Mouse (Mus musculus) neural tube, embryonic 14.5 days (tissue): ENCODE results near the gene Tbck. TPM values are rescaled to one million over a fixed set of nuclear protein-coding genes. Genes with fewer than 3 reads are reported as not detected.

Source experiments
- ATAC-seq: fragments of 200-750 bp; cut with Nextera tagmentation; 2 replicates; pipeline ENCODE4 v1.8.0; 2017; ENCODE audit warnings: low read depth, mild to moderate bottlenecking, moderate TSS enrichment, moderate library complexity
- H3K27ac ChIP-seq: fragments of 300-500 bp; sonication (generic); 2 replicates; pipeline ENCODE4 v1.5.1; 2014; ENCODE audit warnings: low read depth, mild to moderate bottlenecking, control low read depth, low read length, moderate library complexity, mixed read lengths
- H3K27me3 ChIP-seq: fragments of 300-500 bp; sonication (generic); 2 replicates; pipeline ENCODE4 v1.6.1; 2014; ENCODE audit warnings: low read length; ENCODE audit not compliant: control insufficient read depth, insufficient read depth
- H3K36me3 ChIP-seq: fragments of 300-500 bp; sonication (generic); 2 replicates; pipeline ENCODE4 v1.6.1; 2014; ENCODE audit warnings: low read length, mixed read lengths; ENCODE audit not compliant: control insufficient read depth, insufficient read depth
- H3K4me1 ChIP-seq: fragments of 300-500 bp; sonication (generic); 2 replicates; pipeline ENCODE4 v1.6.1; 2014; ENCODE audit warnings: low read length; ENCODE audit not compliant: control insufficient read depth, insufficient read depth
- H3K4me2 ChIP-seq: fragments of 300-500 bp; sonication (generic); 2 replicates; pipeline ENCODE4 v1.6.1; 2014; ENCODE audit warnings: mild to moderate bottlenecking, low read depth, low read length, control low read depth
- H3K4me3 ChIP-seq: fragments of 300-500 bp; sonication (generic); 2 replicates; pipeline ENCODE4 v1.5.1; 2014; ENCODE audit warnings: low read depth, low read length, control low read depth, mixed read lengths
- H3K9ac ChIP-seq: fragments of 300-500 bp; sonication (generic); replicated peaks from 2 replicates; pipeline ENCODE4 v1.6.1; 2014; ENCODE audit warnings: low read depth, mild to moderate bottlenecking, control low read depth, low read length, mixed read lengths
- H3K9me3 ChIP-seq: fragments of 300-500 bp; sonication (generic); 2 replicates; pipeline ENCODE4 v1.6.1; 2016; ENCODE audit warnings: low read length; ENCODE audit not compliant: control insufficient read depth
- WGBS: fragments of 180-500 bp; shearing (Covaris S2); extraction: QIAGEN DNeasy Blood & Tissue Kit; methylation state at CpG from one replicate; pipeline ENCODE4 v1.1.7; 2014; 5-methylcytosine and 5-hydroxymethylcytosine counted together
- polyA plus RNA-seq: library from polyadenylated mRNA; unstranded; fragments of >200 nt; fragmentation: Nextera tagmentation; extraction: Ambion mirVana; gene quantifications from 2 replicates; pipeline ENCODE4 v1.2.1, GENCODE M21; 2014

Gene Tbck
- polyA plus RNA-seq = 35.0 and 36.3 TPM in 2 replicates

- peak within 1 kb of the TSS; percentile 83 for H3K9ac ChIP-seq
- no peaks in the 10 kb centered on the region for H3K9me3 ChIP-seq
- H3K27ac ChIP-seq = peak within 1 kb of the TSS; percentile 88
- H3K27me3 ChIP-seq = no peaks in the 10 kb centered on the region
- H3K4me1 ChIP-seq = peaks cover 11% of the 10 kb centered on the region
- no peaks in the 10 kb centered on the region; the same call in 1 of the 2 replicates for H3K36me3 ChIP-seq
- WGBS = under 1% methylated on average over 41 of the region's 42 CpGs
- peak within 1 kb of the TSS; percentile 74 for H3K4me3 ChIP-seq
- peak; percentile 98 for ATAC-seq
- peak within 1 kb of the TSS; percentile 47 for H3K4me2 ChIP-seq
Observed at GRCm38 (mm10) chr3:132683447-132684230, at the start of gene Tbck. Tbck (plus strand) TSS chr3:132684144.

GRCm38 (mm10) chr3:132637080-132637479 lies 46.9 kb upstream of the Tbck start:
- no peaks in the 10 kb centered on the region for H3K9me3 ChIP-seq
- WGBS = 92% methylated on average over 3 of the region's 3 CpGs
- no peaks in the 10 kb centered on the region for H3K36me3 ChIP-seq
- H3K27me3 ChIP-seq = no peaks in the 10 kb centered on the region
- no peak overlapping the region for H3K9ac ChIP-seq
- H3K27ac ChIP-seq = no peak overlapping the region
- ATAC-seq = no peak
- no peaks in the 10 kb centered on the region for H3K4me1 ChIP-seq
- no peak overlapping the region for H3K4me3 ChIP-seq
- no peak overlapping the region for H3K4me2 ChIP-seq

GRCm38 (mm10) chr3:132644071-132644470 lies 39.9 kb upstream of the Tbck start:
- Histone ChIP-seq H3K36me3 (no peaks in the 10 kb centered on the region), H3K27ac (no peak overlapping the region), H3K9me3 (no peaks in the 10 kb centered on the region), H3K4me3 (no peak overlapping the region), H3K9ac (no peak overlapping the region), H3K4me2 (no peak overlapping the region), H3K4me1 (no peaks in the 10 kb centered on the region), H3K27me3 (no peaks in the 10 kb centered on the region)
- 89% methylated on average over 4 of the region's 4 CpGs for WGBS
- ATAC-seq = no peak

GRCm38 (mm10) chr3:132646814-132647213 lies 37.1 kb upstream of the Tbck start:
- Histone ChIP-seq H3K36me3 (no peaks in the 10 kb centered on the region), H3K27me3 (no peaks in the 10 kb centered on the region), H3K4me3 (no peak overlapping the region), H3K9me3 (no peaks in the 10 kb centered on the region), H3K4me1 (no peaks in the 10 kb centered on the region), H3K27ac (no peak overlapping the region), H3K4me2 (no peak overlapping the region), H3K9ac (no peak overlapping the region)
- WGBS = 60% methylated on average over 1 of the region's 1 CpGs
- no peak for ATAC-seq

GRCm38 (mm10) chr3:132649368-132649767 lies 34.6 kb upstream of the Tbck start:
- ATAC-seq = no peak
- no peaks in the 10 kb centered on the region for H3K36me3 ChIP-seq
- no peaks in the 10 kb centered on the region for H3K4me1 ChIP-seq
- H3K9ac ChIP-seq = no peak overlapping the region
- H3K27me3 ChIP-seq = no peaks in the 10 kb centered on the region
- H3K4me2 ChIP-seq = no peak overlapping the region
- H3K9me3 ChIP-seq = no peaks in the 10 kb centered on the region
- 88% methylated on average over 7 of the region's 7 CpGs for WGBS
- no peak overlapping the region for H3K4me3 ChIP-seq
- H3K27ac ChIP-seq = no peak overlapping the region

- Histone ChIP-seq H3K4me1 (no peaks in the 10 kb centered on the region), H3K36me3 (no peaks in the 10 kb centered on the region), H3K27ac (no peak overlapping the region), H3K9ac (no peak overlapping the region), H3K4me2 (no peak overlapping the region), H3K27me3 (no peaks in the 10 kb centered on the region), H3K4me3 (no peak overlapping the region), H3K9me3 (no peaks in the 10 kb centered on the region)
- no peak for ATAC-seq
- 88% methylated on average over 5 of the region's 5 CpGs for WGBS
Observed at GRCm38 (mm10) chr3:132650191-132650590, 33.8 kb upstream of the Tbck start.

- no peak overlapping the region for H3K4me3 ChIP-seq
- no peak for ATAC-seq
Observed at GRCm38 (mm10) chr3:132651776-132652175, 32.2 kb upstream of the Tbck start.

GRCm38 (mm10) chr3:132653959-132654358 lies 30.0 kb upstream of the Tbck start:
- 93% methylated on average over 7 of the region's 7 CpGs for WGBS

More at GRCm38 (mm10) chr3:132651776-132652175, 32.2 kb upstream of the Tbck start:
- Histone ChIP-seq H3K36me3 (no peaks in the 10 kb centered on the region), H3K27ac (no peak overlapping the region), H3K9ac (no peak overlapping the region), H3K4me2 (no peak overlapping the region), H3K27me3 (no peaks in the 10 kb centered on the region), H3K4me1 (no peaks in the 10 kb centered on the region), H3K9me3 (no peaks in the 10 kb centered on the region)
- 86% methylated on average over 3 of the region's 3 CpGs for WGBS

GRCm38 (mm10) chr3:132655955-132656354 lies 28.0 kb upstream of the Tbck start:
- Histone ChIP-seq H3K4me2 (no peak overlapping the region), H3K9me3 (no peaks in the 10 kb centered on the region), H3K27me3 (no peaks in the 10 kb centered on the region), H3K36me3 (peaks cover 17% of the 10 kb centered on the region; the same call in 1 of the 2 replicates), H3K27ac (no peak overlapping the region), H3K9ac (no peak overlapping the region), H3K4me1 (no peaks in the 10 kb centered on the region), H3K4me3 (no peak overlapping the region)
- WGBS = 65% methylated on average over 2 of the region's 2 CpGs
- ATAC-seq = no peak

More at GRCm38 (mm10) chr3:132653959-132654358, 30.0 kb upstream of the Tbck start:
- ATAC-seq = no peak
- no peaks in the 10 kb centered on the region for H3K4me1 ChIP-seq
- no peak overlapping the region for H3K9ac ChIP-seq
- H3K4me2 ChIP-seq = no peak overlapping the region
- H3K27ac ChIP-seq = no peak overlapping the region
- H3K4me3 ChIP-seq = no peak overlapping the region
- H3K9me3 ChIP-seq = no peaks in the 10 kb centered on the region
- H3K36me3 ChIP-seq = peaks cover 2% of the 10 kb centered on the region; the same call in 1 of the 2 replicates
- no peaks in the 10 kb centered on the region for H3K27me3 ChIP-seq
